Mouse (Mus musculus) heart, embryonic 12.5 days (tissue): ENCODE data around the gene Otol1. TPM values are rescaled to one million over a fixed set of nuclear protein-coding genes. Genes with fewer than 3 reads are reported as not detected.
A peak's percentile ranks its signal among the peaks of the same experiment; 100 is the strongest.

ENCODE experiments used
- ATAC-seq: fragments of 200-750 bp; cut with Nextera tagmentation; 2 replicates; pipeline ENCODE4 v1.8.0; 2017; ENCODE audit warnings: moderate TSS enrichment, moderate library complexity; ENCODE audit not compliant: insufficient number of reproducible peaks, low FRiP score
- H3K27ac ChIP-seq: fragments of 300-500 bp; sonication (generic); 2 replicates; pipeline ENCODE4 v1.5.1; 2016; ENCODE audit warnings: mild to moderate bottlenecking, moderate library complexity; ENCODE audit not compliant: poor library complexity, severe bottlenecking
- H3K27me3 ChIP-seq: fragments of 300-500 bp; sonication (generic); replicated peaks from 2 replicates; pipeline ENCODE4 v1.6.1; 2016; ENCODE audit warnings: mild to moderate bottlenecking, moderate library complexity
- H3K36me3 ChIP-seq: fragments of 300-500 bp; sonication (generic); 2 replicates; pipeline ENCODE4 v1.6.1; 2016; ENCODE audit warnings: mild to moderate bottlenecking, moderate library complexity
- H3K4me1 ChIP-seq: fragments of 300-500 bp; sonication (generic); replicated peaks from 2 replicates; pipeline ENCODE4 v1.6.1; 2016; ENCODE audit warnings: mild to moderate bottlenecking
- H3K4me2 ChIP-seq: fragments of 300-500 bp; sonication (generic); 2 replicates; pipeline ENCODE4 v1.6.1; 2016; ENCODE audit warnings: mild to moderate bottlenecking, moderate library complexity
- H3K4me3 ChIP-seq: fragments of 300-500 bp; sonication (generic); 2 replicates; pipeline ENCODE4 v1.5.1; 2016; ENCODE audit warnings: mild to moderate bottlenecking
- H3K9ac ChIP-seq: fragments of 300-500 bp; sonication (generic); 2 replicates; pipeline ENCODE4 v1.6.1; 2016; ENCODE audit warnings: mild to moderate bottlenecking, moderate library complexity
- H3K9me3 ChIP-seq: fragments of 300-500 bp; sonication (generic); replicated peaks from 2 replicates; pipeline ENCODE4 v1.6.1; 2016; ENCODE audit warnings: mild to moderate bottlenecking, moderate library complexity
- WGBS: fragments of 180-500 bp; shearing (Covaris S2); methylation state at CpG from one replicate; pipeline ENCODE4 v1.1.7; 2016; 5-methylcytosine and 5-hydroxymethylcytosine counted together
- polyA plus RNA-seq: library from polyadenylated mRNA; unstranded; fragments of >200 nt; fragmentation: Nextera tagmentation; extraction: Ambion mirVana; gene quantifications from 2 replicates; pipeline ENCODE4 v1.2.1, GENCODE M21; 2016

Otol1 gene
- polyA plus RNA-seq, result not detected in 2 replicates

DNA sequence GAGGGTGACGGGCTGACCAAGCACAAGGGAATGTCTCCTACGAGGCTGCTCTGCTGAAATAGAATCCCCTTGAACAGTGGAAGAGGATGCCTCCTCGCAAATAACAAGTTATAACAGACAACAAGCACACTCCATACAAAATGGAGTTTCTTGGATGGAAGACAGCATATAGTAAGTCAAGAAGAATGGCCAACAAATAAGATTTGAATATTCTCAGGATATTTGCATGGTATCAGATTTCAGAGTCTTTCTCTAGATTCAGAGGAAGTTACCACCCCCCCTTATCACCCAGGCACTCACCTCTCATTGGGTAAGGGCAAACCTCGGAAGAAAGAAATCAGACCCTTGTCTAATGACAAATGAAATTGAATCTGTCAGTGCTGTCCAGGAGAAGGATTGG is at the start of gene Otol1:
Otol1 (plus strand) TSS at position 301 of the 400 bp plus-strand sequence.
- ATAC-seq, result no peak
- H3K27me3 ChIP-seq, result no peaks in the 10 kb centered on the region
- H3K4me2 ChIP-seq, result no peak within 1 kb of the TSS
- no peak within 1 kb of the TSS for H3K27ac ChIP-seq
- H3K9ac ChIP-seq, result no peak within 1 kb of the TSS
- WGBS, result 69% methylated on average over 4 of the region's 4 CpGs
- H3K9me3 ChIP-seq, result no peaks in the 10 kb centered on the region
- H3K36me3 ChIP-seq, result no peaks in the 10 kb centered on the region
- H3K4me1 ChIP-seq, result no peaks in the 10 kb centered on the region
- no peak within 1 kb of the TSS for H3K4me3 ChIP-seq

DNA sequence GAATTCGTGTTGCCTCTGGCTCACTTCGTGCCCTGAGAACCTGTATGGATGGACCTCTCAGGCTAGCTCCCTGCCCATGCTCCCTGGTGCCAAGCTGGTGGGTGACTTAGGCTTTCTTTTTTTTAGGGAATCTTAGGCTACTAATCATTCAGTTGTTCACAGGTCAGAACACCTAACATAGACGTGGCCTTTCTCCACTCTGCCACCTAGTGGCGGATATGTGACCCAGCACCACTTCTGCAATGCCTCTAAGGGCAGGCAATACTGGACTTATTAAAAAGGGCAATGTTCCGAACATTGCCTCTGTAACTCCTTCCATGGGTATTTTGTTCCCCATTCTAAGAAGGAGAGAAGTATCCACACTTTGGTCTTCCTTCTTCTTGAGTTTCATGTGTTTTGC is 45.2 kb upstream of the Otol1 start:
- Histone ChIP-seq H3K9me3 (no peaks in the 10 kb centered on the region), H3K4me2 (no peak overlapping the region), H3K4me1 (no peaks in the 10 kb centered on the region), H3K27me3 (no peaks in the 10 kb centered on the region), H3K9ac (no peak overlapping the region), H3K4me3 (no peak overlapping the region), H3K36me3 (no peaks in the 10 kb centered on the region), H3K27ac (no peak overlapping the region)
- ATAC-seq, result no peak
- WGBS, result 53% methylated on average over 5 of the region's 5 CpGs

DNA sequence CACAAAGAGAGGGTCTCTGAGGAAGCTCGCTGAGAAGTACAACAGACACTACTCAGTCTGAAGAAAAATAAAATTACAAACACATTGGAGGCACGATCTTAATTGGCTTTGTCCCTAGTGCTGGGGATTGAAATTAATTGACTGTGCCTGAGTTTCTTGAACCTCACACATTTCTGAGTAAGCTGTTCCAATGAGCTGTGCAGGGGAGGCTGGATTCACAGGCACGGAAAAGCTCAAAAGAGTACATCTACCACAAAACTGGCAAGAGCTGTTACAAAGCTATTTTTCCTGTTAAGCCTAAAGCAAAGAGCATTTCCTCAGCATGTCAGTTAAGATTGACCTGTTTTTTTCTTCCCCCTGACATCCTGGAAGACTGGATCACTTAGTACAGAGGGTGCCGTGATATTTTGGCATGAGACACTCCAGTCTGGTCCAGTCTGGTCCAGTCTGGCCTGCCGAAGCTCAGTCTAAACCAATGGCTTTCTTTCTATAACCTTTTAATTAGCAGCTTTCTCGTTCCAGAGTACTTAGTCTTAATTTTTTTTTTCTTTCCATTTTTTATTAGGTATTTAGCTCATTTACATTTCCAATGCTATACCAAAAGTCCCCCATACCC is 35.8 kb upstream of the Otol1 start:
- Histone ChIP-seq H3K4me3 (no peak overlapping the region), H3K4me1 (no peaks in the 10 kb centered on the region), H3K4me2 (no peak overlapping the region), H3K36me3 (no peaks in the 10 kb centered on the region), H3K27me3 (no peaks in the 10 kb centered on the region), H3K9me3 (0 out of 2 replicates have a peak, but pooled peaks cover under 1% of the 10 kb centered on the region), H3K27ac (no peak overlapping the region), H3K9ac (no peak overlapping the region)
- ATAC-seq, result no peak
- 77% methylated on average over 6 of the region's 6 CpGs for WGBS

DNA sequence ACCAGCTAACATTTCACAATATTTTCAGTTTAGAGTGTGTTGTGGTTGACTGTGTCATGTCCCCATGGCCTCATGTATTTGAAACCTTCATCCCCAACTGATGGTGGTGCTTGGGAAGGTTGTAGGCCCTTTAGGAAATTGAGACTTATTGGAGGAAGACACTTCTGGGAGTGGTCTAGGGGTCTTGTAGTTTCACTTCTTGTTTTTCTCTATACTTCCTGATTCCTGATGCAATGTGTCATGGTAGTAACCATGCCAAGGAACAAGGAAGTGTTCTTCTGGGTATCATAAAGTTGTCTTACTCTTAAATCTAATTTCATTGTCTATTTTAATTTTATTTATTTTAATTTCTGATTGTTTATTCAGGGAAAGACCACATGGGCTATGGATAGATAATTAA is 29.3 kb upstream of the Otol1 start:
- Histone ChIP-seq H3K4me3 (no peak overlapping the region), H3K36me3 (no peaks in the 10 kb centered on the region), H3K27ac (no peak overlapping the region), H3K9me3 (0 out of 2 replicates have a peak, but pooled peaks cover 2% of the 10 kb centered on the region), H3K27me3 (no peaks in the 10 kb centered on the region), H3K4me2 (no peak overlapping the region), H3K9ac (no peak overlapping the region), H3K4me1 (no peaks in the 10 kb centered on the region)
- no peak for ATAC-seq

DNA sequence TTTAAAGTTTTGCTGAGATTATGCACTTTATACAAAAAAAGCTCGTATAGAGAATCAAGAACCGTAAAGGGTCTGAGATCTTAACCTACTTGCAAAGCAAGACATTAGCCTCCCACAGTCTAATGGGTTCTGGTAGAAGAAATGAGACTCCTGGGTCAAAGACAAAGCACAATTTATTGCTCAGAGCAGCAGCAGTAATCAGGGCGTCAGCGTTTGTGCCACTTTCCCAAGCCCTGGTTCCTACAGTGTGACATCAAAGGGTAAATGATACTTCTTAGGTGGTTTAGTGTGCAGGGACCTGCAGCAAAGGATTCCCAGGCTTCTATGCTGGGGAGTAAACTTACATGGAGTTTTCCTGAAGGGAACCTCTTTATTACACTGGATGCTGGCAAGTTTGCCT is 13.6 kb upstream of the Otol1 start:
- no peaks in the 10 kb centered on the region for H3K36me3 ChIP-seq
- no peaks in the 10 kb centered on the region for H3K4me1 ChIP-seq
- no peaks in the 10 kb centered on the region for H3K9me3 ChIP-seq
- 71% methylated on average over 4 of the region's 4 CpGs for WGBS
- H3K27ac ChIP-seq, result no peak overlapping the region
- ATAC-seq, result no peak
- H3K27me3 ChIP-seq, result no peaks in the 10 kb centered on the region
- H3K9ac ChIP-seq, result no peak overlapping the region
- no peak overlapping the region for H3K4me3 ChIP-seq
- H3K4me2 ChIP-seq, result no peak overlapping the region

DNA sequence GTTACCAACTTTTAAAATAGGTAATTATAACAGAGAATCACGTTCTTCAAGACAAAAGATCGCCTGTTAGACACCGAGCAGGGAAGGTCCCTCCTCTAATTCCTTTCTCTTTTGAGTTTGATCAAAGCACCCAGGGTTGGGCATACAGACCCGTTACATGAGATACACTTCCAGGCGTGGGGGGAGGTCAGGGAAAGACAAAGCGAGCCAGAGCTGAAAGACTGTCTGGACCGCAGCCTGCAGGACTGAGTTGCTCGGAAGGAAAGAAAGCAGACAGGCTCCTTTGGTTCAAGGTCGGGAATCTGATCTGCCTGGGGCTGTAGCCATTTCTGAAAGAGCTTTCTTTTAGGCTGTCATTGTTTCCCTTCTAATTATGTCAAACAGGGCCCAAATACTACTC is 5.9 kb upstream of the Otol1 start:
- no peaks in the 10 kb centered on the region for H3K36me3 ChIP-seq
- WGBS, result 57% methylated on average over 9 of the region's 9 CpGs
- no peak overlapping the region for H3K27ac ChIP-seq
- no peaks in the 10 kb centered on the region for H3K9me3 ChIP-seq
- no peak for ATAC-seq
- H3K9ac ChIP-seq, result no peak overlapping the region
- no peak overlapping the region for H3K4me3 ChIP-seq
- H3K4me1 ChIP-seq, result no peaks in the 10 kb centered on the region
- H3K27me3 ChIP-seq, result no peaks in the 10 kb centered on the region
- no peak overlapping the region for H3K4me2 ChIP-seq

DNA sequence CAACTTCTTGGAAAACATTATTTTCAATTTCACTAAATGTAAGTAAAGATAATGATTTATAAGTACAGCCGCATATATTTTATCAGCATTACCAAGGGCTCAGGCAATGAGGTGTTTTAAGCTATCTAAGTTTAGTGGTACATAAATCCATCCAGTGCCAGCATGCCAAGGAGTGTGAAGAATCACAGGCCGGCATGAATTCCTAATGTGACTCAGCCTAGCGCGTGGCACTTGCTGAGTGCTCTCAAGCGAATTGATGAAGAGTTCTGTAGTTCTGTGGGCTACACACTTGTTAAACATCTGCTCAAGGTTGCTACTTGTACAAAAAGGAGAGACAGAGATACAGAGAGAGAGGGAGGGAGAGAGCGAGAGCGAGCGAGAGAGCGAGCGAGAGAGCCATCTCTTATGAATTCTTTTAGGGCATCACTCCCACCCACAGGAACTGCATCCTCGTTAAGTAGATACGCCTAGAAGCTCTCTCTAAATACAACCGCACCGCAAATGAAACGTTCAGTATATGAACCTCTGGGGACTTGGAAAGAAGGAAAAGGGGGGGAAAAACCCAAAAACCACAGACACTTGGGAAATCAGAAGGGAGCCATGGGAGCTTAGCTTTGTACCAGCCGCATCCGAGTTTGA is 4.2 kb upstream of the Otol1 start:
- Histone ChIP-seq H3K27me3 (no peaks in the 10 kb centered on the region), H3K36me3 (no peaks in the 10 kb centered on the region), H3K4me3 (no peak overlapping the region), H3K4me1 (no peaks in the 10 kb centered on the region), H3K27ac (no peak overlapping the region), H3K9me3 (no peaks in the 10 kb centered on the region), H3K4me2 (no peak overlapping the region), H3K9ac (no peak overlapping the region)
- ATAC-seq, result no peak
- 74% methylated on average over 17 of the region's 17 CpGs for WGBS

DNA sequence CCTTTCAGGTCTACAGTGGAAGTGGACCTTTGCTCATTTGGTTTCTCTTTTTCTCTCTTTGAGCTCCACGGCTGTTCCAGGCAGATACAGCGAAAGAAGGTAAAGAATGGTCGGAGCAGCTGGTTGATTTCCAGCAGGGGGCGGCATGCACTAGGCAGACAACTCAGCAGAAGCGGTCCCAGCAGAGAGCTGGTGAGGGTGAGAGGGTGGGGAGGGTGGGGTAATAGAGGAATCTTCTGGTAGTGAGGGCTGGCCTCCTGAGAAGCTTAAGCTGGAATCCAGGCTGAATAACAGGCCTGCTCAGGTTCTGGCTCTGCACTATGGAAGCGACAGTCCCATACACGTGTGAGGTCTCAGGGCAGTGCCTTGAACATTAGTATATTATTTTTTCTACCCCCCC is 3.5 kb upstream of the Otol1 start:
- no peaks in the 10 kb centered on the region for H3K4me1 ChIP-seq
- H3K36me3 ChIP-seq, result no peaks in the 10 kb centered on the region
- H3K4me3 ChIP-seq, result no peak overlapping the region
- no peaks in the 10 kb centered on the region for H3K27me3 ChIP-seq
- 0 out of 2 replicates have a peak, but pooled peaks have one; percentile 4 for ATAC-seq
- 29% methylated on average over 7 of the region's 7 CpGs for WGBS
- no peak overlapping the region for H3K4me2 ChIP-seq
- no peak overlapping the region for H3K9ac ChIP-seq
- H3K9me3 ChIP-seq, result no peaks in the 10 kb centered on the region
- H3K27ac ChIP-seq, result no peak overlapping the region

DNA sequence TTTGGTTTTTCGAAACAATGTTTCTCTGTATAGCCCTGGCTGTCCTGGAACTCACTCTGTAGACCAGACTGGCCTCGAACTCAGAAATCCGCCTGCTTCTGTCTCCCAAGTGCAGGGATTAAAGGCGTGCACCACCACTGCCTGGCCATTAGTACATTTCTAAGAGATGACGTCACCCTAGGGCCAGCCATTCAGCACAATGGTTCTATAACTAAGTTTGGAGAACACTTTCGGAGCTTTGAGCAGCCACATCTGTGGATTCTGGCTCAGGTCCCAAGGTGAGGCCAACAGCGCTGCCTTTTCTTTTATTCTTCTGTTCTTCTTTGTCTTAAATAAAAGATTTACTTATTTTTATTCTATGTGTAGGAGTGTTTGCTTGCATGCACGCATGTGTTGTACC is 3.0 kb upstream of the Otol1 start:
- H3K4me2 ChIP-seq, result no peak overlapping the region
- no peaks in the 10 kb centered on the region for H3K4me1 ChIP-seq
- no peak for ATAC-seq
- no peaks in the 10 kb centered on the region for H3K27me3 ChIP-seq
- no peaks in the 10 kb centered on the region for H3K9me3 ChIP-seq
- no peak overlapping the region for H3K9ac ChIP-seq
- WGBS, result 65% methylated on average over 8 of the region's 8 CpGs
- H3K36me3 ChIP-seq, result no peaks in the 10 kb centered on the region
- H3K27ac ChIP-seq, result no peak overlapping the region
- no peak overlapping the region for H3K4me3 ChIP-seq

DNA sequence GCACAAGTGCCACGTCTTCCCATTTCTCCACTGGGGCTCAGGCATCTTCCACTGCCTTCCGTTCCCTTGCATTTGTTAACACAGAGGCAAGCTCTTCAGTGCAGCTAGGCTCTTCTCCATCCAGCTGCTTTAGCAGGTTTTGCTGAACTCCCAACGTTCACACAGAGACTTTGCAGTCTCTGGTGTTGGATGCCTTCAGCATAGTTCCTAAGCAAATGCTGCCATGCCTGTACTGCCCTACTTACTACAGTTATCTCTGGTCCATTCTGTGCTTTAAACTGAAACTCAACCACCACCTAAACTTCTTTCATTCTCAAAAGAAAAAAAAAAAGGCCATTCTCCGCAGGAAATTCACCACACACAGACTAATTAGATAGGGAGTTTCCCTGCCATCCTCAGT is 5.2 kb downstream of the Otol1 start:
- no peaks in the 10 kb centered on the region for H3K27me3 ChIP-seq
- ATAC-seq, result no peak
- no peak overlapping the region for H3K4me2 ChIP-seq
- H3K4me1 ChIP-seq, result no peaks in the 10 kb centered on the region
- 69% methylated on average over 4 of the region's 4 CpGs for WGBS
- H3K36me3 ChIP-seq, result no peaks in the 10 kb centered on the region
- H3K9ac ChIP-seq, result no peak overlapping the region
- H3K27ac ChIP-seq, result no peak overlapping the region
- no peak overlapping the region for H3K4me3 ChIP-seq
- H3K9me3 ChIP-seq, result no peaks in the 10 kb centered on the region

DNA sequence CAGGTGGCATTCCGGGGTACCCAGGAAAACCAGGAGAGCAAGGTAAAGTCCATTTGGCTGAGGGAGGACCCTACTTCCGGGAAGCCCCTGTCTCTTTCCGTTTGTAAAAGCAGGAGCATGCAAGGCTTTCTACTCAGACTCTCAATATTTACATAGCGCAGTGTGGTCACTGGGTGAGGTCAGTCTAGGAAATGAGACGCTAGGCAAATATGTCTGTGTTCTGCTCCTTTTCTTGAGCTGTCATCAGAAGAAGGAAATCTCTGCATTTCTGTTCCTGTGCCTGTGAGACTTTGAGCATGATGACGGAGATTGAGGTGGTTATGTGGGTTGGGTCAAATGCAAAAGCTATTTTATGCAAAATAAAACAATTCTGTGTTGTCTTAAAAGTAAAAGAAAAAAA is 19.2 kb downstream of the Otol1 start:
- WGBS, result 49% methylated on average over 6 of the region's 6 CpGs
- no peak for ATAC-seq
- no peaks in the 10 kb centered on the region for H3K9me3 ChIP-seq

DNA sequence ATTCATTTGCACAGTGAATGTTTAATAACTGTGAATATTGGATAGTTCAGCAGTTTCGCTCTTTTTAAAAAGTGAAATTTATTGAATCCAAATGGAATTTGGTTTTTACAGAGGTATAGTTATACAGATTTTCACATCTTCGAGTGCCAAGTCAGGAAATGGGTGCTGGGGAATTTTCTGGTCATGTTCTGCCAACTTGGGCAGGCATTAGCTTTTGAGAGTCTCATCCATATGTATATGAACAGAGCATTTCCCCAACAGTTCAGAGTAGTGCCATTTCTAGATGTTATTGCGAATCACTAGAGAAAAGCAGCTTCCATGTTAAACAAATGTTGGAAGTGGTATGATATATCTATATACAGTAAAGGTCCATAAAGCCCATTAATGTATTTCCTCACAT is 21.8 kb downstream of the Otol1 start:
- ATAC-seq, result no peak
- WGBS, result 70% methylated on average over 3 of the region's 3 CpGs
- H3K4me3 ChIP-seq, result no peak overlapping the region
- H3K27me3 ChIP-seq, result no peaks in the 10 kb centered on the region
- no peaks in the 10 kb centered on the region for H3K9me3 ChIP-seq
- no peaks in the 10 kb centered on the region for H3K36me3 ChIP-seq
- H3K4me2 ChIP-seq, result no peak overlapping the region
- no peaks in the 10 kb centered on the region for H3K4me1 ChIP-seq
- no peak overlapping the region for H3K27ac ChIP-seq
- H3K9ac ChIP-seq, result no peak overlapping the region

More for the DNA sequence above, 19.2 kb downstream of the Otol1 start:
- Histone ChIP-seq H3K27me3 (no peaks in the 10 kb centered on the region), H3K9ac (no peak overlapping the region), H3K36me3 (no peaks in the 10 kb centered on the region), H3K4me2 (no peak overlapping the region), H3K4me1 (no peaks in the 10 kb centered on the region), H3K4me3 (no peak overlapping the region), H3K27ac (no peak overlapping the region)
